Mouse (Mus musculus) bone marrow macrophage, adult 2 months (primary cell): ENCODE measurements around the gene Magi2. TPM values are rescaled to one million over a fixed set of nuclear protein-coding genes. Genes with fewer than 3 reads are reported as not detected.

Source experiments
- H3K27ac ChIP-seq: 2 replicates; pipeline ENCODE4 v1.5.1; 2012; ENCODE audit warnings: low read depth, low read length; ENCODE audit not compliant: insufficient read depth
- H3K4me1 ChIP-seq: 2 replicates; pipeline ENCODE4 v1.6.1; 2012; ENCODE audit warnings: low read length; ENCODE audit not compliant: control insufficient read depth, insufficient read depth
- H3K4me3 ChIP-seq: 2 replicates; pipeline ENCODE4 v1.5.1; 2012; ENCODE audit warnings: mild to moderate bottlenecking, low read length, moderate library complexity; ENCODE audit not compliant: insufficient read depth
- CTCF ChIP-seq: IDR thresholded peaks from 2 replicates; pipeline ENCODE4 v1.5.1; 2012; ENCODE audit warnings: low read depth, mild to moderate bottlenecking, low read length, moderate library complexity
- POLR2A ChIP-seq: IDR thresholded peaks from 2 replicates; pipeline ENCODE4 v1.6.1; 2012; ENCODE audit warnings: mild to moderate bottlenecking, low read depth, low read length, borderline replicate concordance
- polyA plus RNA-seq: library from polyadenylated mRNA; stranded (reverse); fragments of >200 nt; gene quantifications from 2 replicates; pipeline ENCODE4 v1.2.4, GENCODE M21; 2012; ENCODE audit not compliant: missing spikeins, insufficient read depth, insufficient read length

Magi2 gene
- polyA plus RNA-seq, 1 experiment: 0.46 TPM

DNA sequence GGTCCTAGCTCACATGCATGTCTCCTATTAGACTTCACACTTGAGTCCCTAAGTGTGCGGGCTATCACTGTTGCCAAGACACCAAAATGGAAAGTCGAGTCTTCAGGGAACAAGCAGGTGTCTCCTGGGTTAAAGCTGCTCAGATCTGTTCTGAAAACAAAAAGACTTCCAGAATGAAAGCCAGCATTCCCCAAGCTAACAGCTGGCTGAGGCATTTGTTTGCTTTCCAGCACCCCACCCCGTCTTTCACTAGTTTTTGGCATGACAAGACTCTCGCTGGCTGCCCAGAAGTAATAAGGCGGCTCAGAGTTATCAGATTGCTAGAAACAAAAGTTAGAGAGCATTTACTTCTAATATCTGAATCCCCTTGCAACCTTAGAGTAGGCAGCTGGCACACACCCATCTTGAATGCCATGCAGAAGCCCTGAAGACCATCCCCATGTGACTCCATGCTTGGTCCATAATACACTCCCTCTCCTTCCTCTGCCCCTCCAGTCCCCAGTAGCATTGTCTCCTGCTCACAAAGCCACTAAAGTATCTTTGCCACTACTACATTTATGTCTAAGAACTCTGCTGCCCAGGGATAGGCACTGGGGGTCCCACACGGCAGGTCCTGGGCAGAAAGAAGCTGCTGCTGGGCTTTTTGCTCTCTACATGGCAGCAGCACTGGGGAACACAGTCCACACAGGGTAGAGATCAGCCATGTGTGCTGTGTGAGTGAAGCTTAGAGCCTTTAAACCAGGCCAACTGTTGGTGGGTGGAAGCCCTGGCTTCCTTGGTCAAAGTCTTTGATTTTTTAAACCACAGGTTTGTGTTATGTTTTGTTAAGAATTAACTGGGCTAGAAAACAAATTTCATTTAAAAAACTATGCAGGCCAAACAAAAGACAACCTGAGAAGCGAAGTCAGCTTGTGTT, 1394.0 kb downstream of the Magi2 start:
- TF ChIP-seq POLR2A (no peak), CTCF (no peak)

DNA sequence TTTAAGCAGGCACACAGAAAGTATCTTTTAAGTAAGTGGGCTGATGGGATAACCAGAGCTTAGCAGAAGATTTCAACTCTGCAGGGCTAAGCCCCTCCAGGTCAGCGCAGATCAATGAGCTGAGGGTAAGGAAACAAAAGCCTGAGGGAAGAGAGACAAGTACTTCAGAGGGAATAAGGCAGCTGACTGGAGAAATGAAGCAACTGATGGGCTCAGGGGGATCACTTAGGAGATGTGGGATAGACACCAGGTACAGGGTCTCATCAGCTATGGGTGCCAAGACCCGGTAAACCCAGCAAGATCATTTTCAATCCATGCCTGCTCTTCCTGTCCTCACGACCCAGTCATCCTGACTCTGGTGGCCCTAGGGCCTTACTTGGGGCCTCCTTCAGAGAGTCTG, 1395.6 kb downstream of the Magi2 start:
- Histone ChIP-seq H3K27ac (no peak overlapping the region), H3K4me1 (no peaks in the 10 kb centered on the region), H3K4me3 (no peak overlapping the region)
- no peak for TF ChIP-seq POLR2A
- TF ChIP-seq CTCF: no peak

More for the DNA sequence above, 1394.0 kb downstream of the Magi2 start:
- Histone ChIP-seq H3K4me1 (no peaks in the 10 kb centered on the region), H3K27ac (no peak overlapping the region), H3K4me3 (no peak overlapping the region)

DNA sequence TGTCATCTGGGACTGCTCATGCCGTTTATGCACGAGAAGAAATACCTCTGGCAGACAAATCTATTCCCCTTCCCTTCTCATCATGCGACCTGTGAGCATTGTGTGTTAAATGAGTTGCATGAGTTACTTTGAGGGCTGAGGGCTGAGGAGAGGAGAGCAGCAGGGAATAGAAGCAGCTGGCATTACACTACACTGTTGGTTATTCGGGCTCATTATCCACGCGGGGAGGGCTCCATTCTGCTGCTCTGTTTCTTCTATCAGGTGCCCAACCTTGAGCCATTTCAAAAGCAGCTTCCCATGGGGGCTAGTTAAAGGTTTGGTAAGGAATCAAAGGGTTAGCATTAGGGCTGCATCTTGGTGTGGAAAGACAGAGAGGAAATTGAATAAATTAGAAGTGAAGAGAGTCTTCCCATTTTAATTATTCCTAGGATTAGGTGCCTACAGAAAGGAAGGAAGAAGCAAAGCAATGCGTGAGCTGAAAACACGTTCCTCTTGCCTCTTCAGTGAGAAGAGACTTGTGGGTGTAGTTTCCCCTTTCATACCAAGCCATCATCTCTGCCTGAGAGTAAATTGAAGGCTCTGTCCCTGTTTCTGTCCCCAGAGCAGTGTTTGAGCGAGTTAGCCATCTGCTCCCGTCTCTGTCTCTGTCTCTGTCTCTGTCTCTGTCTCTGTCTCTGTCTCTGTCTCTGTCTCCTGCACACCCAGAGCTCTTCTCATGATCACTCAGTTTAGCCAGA, 1396.2 kb downstream of the Magi2 start:
- H3K27ac ChIP-seq: no peak overlapping the region
- no peaks in the 10 kb centered on the region for H3K4me1 ChIP-seq
- H3K4me3 ChIP-seq: no peak overlapping the region
- TF ChIP-seq POLR2A (no peak), CTCF (no peak)

DNA sequence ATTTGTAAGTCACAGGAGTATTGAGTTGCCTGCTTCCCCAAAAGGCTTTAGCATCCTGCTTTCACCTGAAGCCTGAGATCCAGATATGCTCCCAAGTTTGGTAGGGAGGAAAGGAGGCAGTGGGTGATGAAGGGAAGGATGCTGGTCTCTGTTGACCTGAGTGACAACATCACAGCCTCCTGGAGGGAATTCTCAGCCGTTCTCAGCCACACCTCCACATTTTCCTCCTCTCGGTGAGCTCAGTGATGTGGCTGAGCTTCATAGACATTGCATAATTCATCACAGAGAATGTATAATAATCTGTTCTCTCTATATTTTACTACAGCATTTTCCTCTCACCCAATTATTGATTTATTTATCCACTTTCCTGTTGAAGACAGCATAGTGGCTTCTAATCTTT, 1398.3 kb downstream of the Magi2 start:
- Histone ChIP-seq H3K4me3 (no peak overlapping the region), H3K27ac (no peak overlapping the region), H3K4me1 (peaks cover 5% of the 10 kb centered on the region)
- TF ChIP-seq POLR2A: no peak
- TF ChIP-seq CTCF: no peak

DNA sequence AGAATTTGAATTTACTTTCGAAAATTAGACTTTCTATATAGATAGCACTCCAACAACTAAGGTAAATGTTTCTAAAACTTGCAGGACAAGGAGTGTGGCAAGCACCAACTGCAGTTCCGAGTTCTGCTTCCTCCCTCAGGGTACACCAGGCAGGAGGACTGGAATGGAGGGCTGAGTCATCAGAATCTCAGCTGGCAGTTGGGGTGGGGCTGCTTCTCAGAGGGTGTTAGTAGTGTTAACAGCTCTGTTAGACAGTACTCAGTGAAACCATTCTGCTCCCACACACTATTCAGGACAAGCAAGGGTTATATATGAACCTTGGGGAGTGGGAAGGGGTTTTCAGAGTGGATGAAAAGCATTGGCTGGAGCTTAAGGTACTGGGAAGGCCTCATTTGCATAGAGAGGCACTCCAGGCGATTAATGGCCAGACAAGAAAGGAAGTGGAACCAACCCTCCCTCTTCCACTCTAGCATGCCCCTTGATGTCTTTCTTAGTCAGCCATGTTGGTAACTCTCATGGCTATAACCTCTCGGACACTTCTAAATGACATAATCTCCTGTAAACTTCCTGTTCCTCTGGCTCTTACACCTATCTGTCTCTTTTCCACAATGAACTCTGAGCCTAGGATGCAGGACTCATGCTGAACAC, 1402.2 kb downstream of the Magi2 start:
- H3K27ac ChIP-seq: peak overlapping the region; percentile 31
- no peak overlapping the region for H3K4me3 ChIP-seq
- peaks cover 5% of the 10 kb centered on the region for H3K4me1 ChIP-seq
- TF ChIP-seq POLR2A (no peak), CTCF (no peak)

- Histone ChIP-seq H3K4me3 (no peak overlapping the region), H3K27ac (no peak overlapping the region), H3K4me1 (peaks cover 3% of the 10 kb centered on the region)
- TF ChIP-seq CTCF: no peak
- TF ChIP-seq POLR2A: no peak
Measured at GRCm38 (mm10) chr5:20634046-20634769, 1407.4 kb downstream of the Magi2 start.

DNA sequence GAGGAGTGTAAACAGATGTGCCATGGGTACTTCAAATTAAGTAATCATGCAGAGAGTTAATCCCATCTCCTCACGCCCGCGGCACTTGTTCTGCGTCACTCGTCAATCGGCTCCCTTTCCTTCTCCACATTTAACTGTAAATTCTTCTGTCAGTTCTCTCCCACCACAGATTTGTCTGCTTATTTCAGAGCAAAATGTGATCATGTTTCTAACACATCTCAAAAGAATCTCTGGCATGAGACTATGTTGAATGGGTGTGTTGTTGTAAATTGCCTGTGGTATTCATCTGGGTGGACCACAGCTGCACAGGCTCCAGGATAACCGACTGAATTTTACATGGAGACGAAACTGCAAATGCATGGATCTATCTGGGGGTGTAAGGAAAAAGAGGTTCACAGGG, 1408.0 kb downstream of the Magi2 start:
- Histone ChIP-seq H3K27ac (no peak overlapping the region), H3K4me3 (no peak overlapping the region), H3K4me1 (no peaks in the 10 kb centered on the region)
- TF ChIP-seq POLR2A (no peak), CTCF (no peak)

DNA sequence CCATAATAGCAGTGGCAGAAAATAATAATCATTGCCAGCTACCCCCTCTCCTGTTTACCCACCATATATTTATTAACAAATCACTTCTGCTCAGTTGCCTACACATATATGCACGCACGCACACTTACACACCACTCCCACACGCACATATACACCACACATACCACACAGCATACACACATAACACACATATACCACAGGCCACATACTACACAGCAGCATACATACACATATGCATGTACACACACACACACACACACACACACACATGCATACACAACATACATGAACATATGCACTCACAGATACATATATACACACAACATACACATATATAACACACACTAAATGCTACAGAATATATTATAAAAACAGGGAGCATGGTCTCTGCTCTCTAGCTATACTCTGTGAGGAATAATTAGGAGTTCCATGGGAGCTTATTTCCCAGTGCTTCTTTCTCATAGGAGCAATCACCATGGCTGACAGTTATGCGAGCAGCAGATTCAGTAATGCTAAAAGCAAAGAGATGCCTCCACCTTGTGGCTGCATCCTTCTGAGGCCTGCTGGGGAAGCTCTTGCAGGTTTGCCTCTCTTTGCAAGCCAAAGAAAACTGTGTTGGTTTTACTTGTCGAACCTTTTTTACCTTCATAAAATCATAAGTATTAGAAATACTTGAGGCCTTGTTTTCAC, 1410.6 kb downstream of the Magi2 start:
- H3K4me1 ChIP-seq: 0 out of 2 replicates have a peak, but pooled peaks cover 2% of the 10 kb centered on the region
- TF ChIP-seq CTCF (no peak), POLR2A (no peak)
- H3K27ac ChIP-seq: no peak overlapping the region
- H3K4me3 ChIP-seq: no peak overlapping the region

- no peak for TF ChIP-seq POLR2A
- TF ChIP-seq CTCF: no peak
- Histone ChIP-seq H3K27ac (no peak overlapping the region), H3K4me3 (no peak overlapping the region), H3K4me1 (peaks cover 7% of the 10 kb centered on the region)
Measured at GRCm38 (mm10) chr5:20642196-20642595, 1415.4 kb downstream of the Magi2 start.
